Comparison of ENCODE assay signal across 18 mouse cellular contexts in genomic region chr6:125318981-125319918, GRCm38 (mm10). TPM values are rescaled to one million over a fixed set of nuclear protein-coding genes. Genes with fewer than 3 reads are reported as not detected.
DNase-seq lines count a peak whose midpoint lies in the region; ATAC-seq and TF ChIP-seq lines count a peak whose summit lies in the region.
"Had no signal": no experiment of that assay in that cellular context is flagged by ENCODE, and none has a peak within 500 bp of the region (broad histone marks: within the 10 kb centered on the region; RNA-seq: fewer than 3 reads in every experiment).

No protein-coding gene starts in this region.

- H3K4me2 ChIP-seq in kidney, embryonic 14.5 days (replicated peaks; ENCODE audit: low read depth, low read length): no peak overlapping the region
- H3K4me2 ChIP-seq: midbrain, embryonic 15.5 days had no signal

- TF ChIP-seq CTCF in kidney, adult 2 months (conservative IDR thresholded peaks at IDR 0.05; ENCODE audit: insufficient read depth, insufficient read length, low read depth, low read length): no peak

- H3K4me1 ChIP-seq in kidney, adult 2 months (ENCODE audit: control insufficient read depth, insufficient read depth, low read length): peaks cover 6% of the 10 kb centered on the region
- peaks cover 10% of the 10 kb centered on the region; the same call in 1 of the 2 replicates for H3K4me1 ChIP-seq in kidney, embryonic 14.5 days (ENCODE audit: control insufficient read depth, insufficient read depth, low read length)

- no peak overlapping the region for H3K9ac ChIP-seq in kidney, embryonic 14.5 days (ENCODE audit: low read depth, low read length)
- H3K9ac ChIP-seq: midbrain, embryonic 15.5 days had no signal

- no peaks in the 10 kb centered on the region for H3K27me3 ChIP-seq in kidney, adult 2 months (replicated peaks; ENCODE audit: control insufficient read depth, insufficient read depth, low read length)
- peaks cover 22% of the 10 kb centered on the region for H3K27me3 ChIP-seq in kidney, embryonic 14.5 days (ENCODE audit: control insufficient read depth, insufficient read depth, low read length)

- H3K27ac ChIP-seq in kidney, adult 2 months (ENCODE audit: insufficient read depth, low read depth, low read length): peak overlapping the region; percentile 85
- H3K27ac ChIP-seq in kidney, embryonic 14.5 days (ENCODE audit: low read depth, low read length): no peak overlapping the region
- H3K27ac ChIP-seq: limb, embryonic 10.5 days; midbrain, embryonic 15.5 days had no signal

- H3K36me3 ChIP-seq in kidney, adult 2 months (ENCODE audit: control insufficient read depth, insufficient read depth, low read length): no peaks in the 10 kb centered on the region
- H3K36me3 ChIP-seq in kidney, embryonic 14.5 days (ENCODE audit: control insufficient read depth, insufficient read depth, low read length): no peaks in the 10 kb centered on the region
- H3K36me3 ChIP-seq: limb, embryonic 10.5 days; midbrain, embryonic 15.5 days had no signal

- 74% methylated on average over 15 of the region's 15 CpGs for WGBS in kidney, adult 2 months
- WGBS in kidney, embryonic 14.5 days: 63% methylated on average over 15 of the region's 15 CpGs

- DNase-seq in kidney, adult 2 months: no peak
- peak; percentile 43 for DNase-seq in adipocyte (ENCODE audit: low spot score)
- DNase-seq in gonadal fat pad, adult 2 months (ENCODE audit: low read depth): peak; percentile 38
- peak; percentile 92 for DNase-seq in lung, postnatal 36 days
- no peak for DNase-seq in gastrocnemius, postnatal 4 days (ENCODE audit: low spot score in 2 of 2)
- DNase-seq in urinary bladder, postnatal 36 days (ENCODE audit: low spot score in 2 of 2): no peak
- DNase-seq in right cerebral cortex, postnatal 25 days: no peak
- DNase-seq: cerebellum, adult 9-10 months; embryo, embryonic 11 days; heart, postnatal 36 days; thymus, postnatal 36 days had no signal

- ATAC-seq in kidney, embryonic 14.5 days (ENCODE audit: low FRiP score, low TSS enrichment): no peak
- ATAC-seq: midbrain, embryonic 15.5 days had no signal

- no peak overlapping the region for H3K4me3 ChIP-seq in kidney, adult 2 months (ENCODE audit: insufficient read depth, low read depth, low read length)
- no peak overlapping the region for H3K4me3 ChIP-seq in kidney, embryonic 14.5 days (ENCODE audit: low read length)
- H3K4me3 ChIP-seq: erythroblast, embryonic 14.5 days; limb, embryonic 10.5 days; midbrain, embryonic 15.5 days had no signal

- TF ChIP-seq POLR2A in kidney, adult 2 months (IDR thresholded peaks at IDR 0.05; ENCODE audit: low read depth, low read length): no peak

- H3K9me3 ChIP-seq in kidney, embryonic 14.5 days (ENCODE audit: control insufficient read depth, low read length): no peaks in the 10 kb centered on the region
- H3K9me3 ChIP-seq: limb, embryonic 10.5 days; midbrain, embryonic 15.5 days had no signal

RNA-seq across cellular contexts. Expression of gene Scnn1a, which starts 1.2 kb away (rescaled TPM):
- 83.5 and 89.5 TPM in 2 replicates for polyA plus RNA-seq in kidney, adult 2 months (2012; rRNA removed)
- polyA plus RNA-seq in kidney, embryonic 14.5 days (2014; fragmentation: Nextera tagmentation; extraction: Ambion mirVana): 2.5 and 3.3 TPM in 2 replicates
- polyA plus RNA-seq in gonadal fat pad, adult 2 months (2012; rRNA removed): 25.9 and 40.7 TPM in 2 replicates
- total RNA-seq in gastrocnemius, postnatal 4 days (2021): under 1 TPM; 0.39 to 0.86 TPM
- total RNA-seq: MEL had no signal

RNA-seq across cellular contexts. Expression of gene Ltbr, which starts 5.6 kb away (rescaled TPM):
- 97.1 and 116 TPM in 2 replicates for polyA plus RNA-seq in kidney, adult 2 months (2012; rRNA removed)
- 54.0 and 54.3 TPM in 2 replicates for polyA plus RNA-seq in kidney, embryonic 14.5 days (2014; fragmentation: Nextera tagmentation; extraction: Ambion mirVana)
- polyA plus RNA-seq in gonadal fat pad, adult 2 months (2012; rRNA removed): 91.9 and 95.1 TPM in 2 replicates
- total RNA-seq in gastrocnemius, postnatal 4 days (2021): 10 to 100 TPM; 43.8 to 48.0 TPM

RNA-seq across cellular contexts. Expression of gene Tnfrsf1a, which starts 29.9 kb away (rescaled TPM):
- polyA plus RNA-seq in kidney, adult 2 months (2012; rRNA removed): 98.6 and 109 TPM in 2 replicates
- 67.1 and 69.3 TPM in 2 replicates for polyA plus RNA-seq in kidney, embryonic 14.5 days (2014; fragmentation: Nextera tagmentation; extraction: Ambion mirVana)
- 150 and 179 TPM in 2 replicates for polyA plus RNA-seq in gonadal fat pad, adult 2 months (2012; rRNA removed)
- 10 to 100 TPM; 59.8 to 60.1 TPM for total RNA-seq in gastrocnemius, postnatal 4 days (2021)

RNA-seq across cellular contexts. Expression of gene Tuba3a, which starts 33.4 kb away (rescaled TPM):
- 0.39 and 0.86 TPM in 2 replicates for polyA plus RNA-seq in kidney, adult 2 months (2012; rRNA removed)
- 0.29 TPM in 1 of 2 replicates, not detected in the other for polyA plus RNA-seq in kidney, embryonic 14.5 days (2014; fragmentation: Nextera tagmentation; extraction: Ambion mirVana)
- 2.7 and 7.9 TPM in 2 replicates for polyA plus RNA-seq in gonadal fat pad, adult 2 months (2012; rRNA removed)
- total RNA-seq in gastrocnemius, postnatal 4 days (2021): not detected
- total RNA-seq: heart, postnatal 36 days; layer of hippocampus, postnatal 10 days; MEL had no signal
- polyA plus RNA-seq: erythroblast, embryonic 14.5 days; liver, embryonic 16.5 days; midbrain, embryonic 15.5 days had no signal

Comparison
In these comparisons a context has a peak if more than half of its experiments do, and no peak if none do; other contexts are left out.
1. DNase-seq: peak in adipocyte (single experiment), gonadal fat pad, adult 2 months (single experiment) and lung, postnatal 36 days (single experiment); none in kidney, adult 2 months (single experiment), gastrocnemius, postnatal 4 days (0 of 2), urinary bladder, postnatal 36 days (0 of 2) and right cerebral cortex, postnatal 25 days (single experiment).